Mouse (Mus musculus): Measurements from ENCODE around the gene Lpar2.

Lpar2 gene

GRCm38 (mm10) chr8:69822386-69823191 lies at the start of gene Lpar2:
Gene Lpar2 (plus strand): TSS chr8:69822429.
- DNase-seq: no peak

GRCm38 (mm10) chr8:69774503-69775148 lies 47.6 kb upstream of the Lpar2 start, which contains the start of gene Gm20422:
Gene Gm20422 (minus strand): TSS chr8:69774886.
- peak; percentile 95 for DNase-seq

GRCm38 (mm10) chr8:69775149-69775534 lies 47.1 kb upstream of the Lpar2 start:
- DNase-seq: no peak

GRCm38 (mm10) chr8:69777111-69777510 lies 45.1 kb upstream of the Lpar2 start:
- no peak for DNase-seq

- no peak for DNase-seq
Observed at GRCm38 (mm10) chr8:69789105-69789504, 33.1 kb upstream of the Lpar2 start.

GRCm38 (mm10) chr8:69789731-69790130 lies 32.5 kb upstream of the Lpar2 start:
- no peak for DNase-seq

- DNase-seq: no peak
Observed at GRCm38 (mm10) chr8:69790364-69790763, 31.9 kb upstream of the Lpar2 start.

- peak; percentile 89 for DNase-seq
Observed at GRCm38 (mm10) chr8:69790773-69791367, 31.4 kb upstream of the Lpar2 start, which contains the start of the genes Atp13a1 and Zfp866. Gene Atp13a1 (plus strand): TSS chr8:69791163. Gene Zfp866 (minus strand): TSS chr8:69791178.

- DNase-seq: peak; percentile 61
Observed at GRCm38 (mm10) chr8:69791415-69792068, 30.7 kb upstream of the Lpar2 start.

GRCm38 (mm10) chr8:69793666-69794065 lies 28.6 kb upstream of the Lpar2 start:
- DNase-seq: no peak

- no peak for DNase-seq
Observed at GRCm38 (mm10) chr8:69794096-69794495, 28.1 kb upstream of the Lpar2 start.

- no peak for DNase-seq
Observed at GRCm38 (mm10) chr8:69794901-69795300, 27.3 kb upstream of the Lpar2 start.

- no peak for DNase-seq
Observed at GRCm38 (mm10) chr8:69796721-69797345, 25.4 kb upstream of the Lpar2 start.

- DNase-seq: no peak
Observed at GRCm38 (mm10) chr8:69797661-69798060, 24.6 kb upstream of the Lpar2 start.

GRCm38 (mm10) chr8:69799261-69799660 lies 23.0 kb upstream of the Lpar2 start:
- no peak for DNase-seq

- no peak for DNase-seq
Observed at GRCm38 (mm10) chr8:69799946-69800345, 22.3 kb upstream of the Lpar2 start.

GRCm38 (mm10) chr8:69801796-69802195 lies 20.4 kb upstream of the Lpar2 start:
- no peak for DNase-seq

- DNase-seq: no peak
Observed at GRCm38 (mm10) chr8:69802216-69802615, 20.0 kb upstream of the Lpar2 start.

GRCm38 (mm10) chr8:69803366-69803765 lies 18.9 kb upstream of the Lpar2 start:
- DNase-seq: no peak

- DNase-seq: no peak
Observed at GRCm38 (mm10) chr8:69804537-69804936, 17.7 kb upstream of the Lpar2 start.

- DNase-seq: no peak
Observed at GRCm38 (mm10) chr8:69805086-69805485, 17.1 kb upstream of the Lpar2 start.

GRCm38 (mm10) chr8:69805491-69805890 lies 16.7 kb upstream of the Lpar2 start:
- DNase-seq: no peak

- DNase-seq: no peak
Observed at GRCm38 (mm10) chr8:69807236-69807635, 15.0 kb upstream of the Lpar2 start.

Measured in cerebellum, adult 9-10 months (tissue).